ENCODE assay signal across 8 mouse cellular contexts in genomic region chr4:135175406-135176120, GRCm38 (mm10). TPM values are rescaled to one million over a fixed set of nuclear protein-coding genes. Genes with fewer than 3 reads are reported as not detected.
A peak's percentile ranks its signal among the peaks of the same experiment; 100 is the strongest.
DNase-seq lines count a peak whose midpoint lies in the region; TF ChIP-seq lines count a peak whose summit lies in the region.
"Had no signal": no experiment of that assay in that cellular context is flagged by ENCODE, and none has a peak within 500 bp of the region (broad histone marks: within the 10 kb centered on the region; RNA-seq: fewer than 3 reads in every experiment).

No protein-coding gene starts in this region.

- in situ Hi-C loops in ES-E14 (cut with MboI; ENCODE audit: low sequenced_read_pairs in 2 of 2, unreplicated experiment in 2 of 2), result no loop called here

- DNase-seq in ES-E14 (ENCODE audit: low read depth, low spot score) (no peak), ZHBTc4 (ENCODE audit: low read depth, low spot score) (peak; percentile 42)
- DNase-seq in heart, postnatal 4 days, result peak; percentile 37
- peak; percentile 53 for DNase-seq in lung, postnatal 14 days
- no peak for DNase-seq in urinary bladder, postnatal 14 days (ENCODE audit: low spot score)
- no peak for DNase-seq in spleen, postnatal 14 days (ENCODE audit: low spot score in 2 of 2)
- DNase-seq in gastrocnemius, postnatal 10 days, result no peak
- DNase-seq: adrenal gland, postnatal 36 days had no signal

- no peaks in the 10 kb centered on the region for H3K9me3 ChIP-seq in ES-E14 (ENCODE audit: control insufficient read depth, insufficient read depth, low read depth, low read length)

- no peaks in the 10 kb centered on the region for H3K36me3 ChIP-seq in ES-E14 (ENCODE audit: control insufficient read depth, insufficient read depth, low read length, poor library complexity, severe bottlenecking)

- peak overlapping the region; percentile 59 to 62 for H3K4me3 ChIP-seq in ES-E14 (ENCODE audit: insufficient read depth in 1 of 2, low read depth in 1 of 2, low read length in 2 of 2, poor library complexity in 1 of 2, severe bottlenecking in 1 of 2)

- peaks cover 0 to 5% of the 10 kb centered on the region in 2 experiments; a peak in 1 of 4 replicates for H3K4me1 ChIP-seq in ES-E14 (ENCODE audit: control insufficient read depth in 2 of 2, insufficient read depth in 2 of 2, low read length in 2 of 2, poor library complexity in 1 of 2)

- H3K9ac ChIP-seq in ES-E14 (ENCODE audit: insufficient read depth, low read depth, low read length, poor library complexity, severe bottlenecking), result peak overlapping the region; percentile 58

- H3K27ac ChIP-seq in ES-E14 (ENCODE audit: insufficient read depth, low read depth, low read length, poor library complexity, severe bottlenecking), result no peak overlapping the region

TF ChIP-seq in ES-E14, 5 proteins besides CTCF, POLR2A, EP300 and RAD21:
- no peak for TF ChIP-seq ZNF384 (IDR thresholded peaks at IDR 0.05; ENCODE audit: low read depth, low read length)
- TF ChIP-seq MAFK (IDR thresholded peaks at IDR 0.05; ENCODE audit: insufficient read depth, low read depth, low read length), result no peak
- TF ChIP-seq HCFC1 (IDR thresholded peaks at IDR 0.05; ENCODE audit: borderline replicate concordance, insufficient read depth, low read length), result no peak
- no peak for TF ChIP-seq ZC3H11A (IDR thresholded peaks at IDR 0.05; ENCODE audit: borderline replicate concordance, low read depth, low read length)
- TF ChIP-seq CHD2 (IDR thresholded peaks at IDR 0.05; ENCODE audit: low read depth, low read length), result no peak

RNA-seq across cellular contexts. Expression of gene Runx3, which starts 55.1 kb away (rescaled TPM):
- total RNA-seq in ES-E14 (2012; rRNA removed), result 0.49 and 0.63 TPM in 2 replicates
- total RNA-seq in heart, postnatal 4 days (2021), result under 1 TPM; 0.25 to 0.45 TPM
- 1 to 10 TPM in 1 of 2 experiments, under 1 TPM in 1; 0.23 to 1.2 TPM for total RNA-seq in gastrocnemius, postnatal 10 days (2021)

Comparison
In these comparisons a context has a peak if more than half of its experiments do, and no peak if none do; other contexts are left out.
1. DNase-seq: peak in ZHBTc4 (single experiment), heart, postnatal 4 days (single experiment) and lung, postnatal 14 days (single experiment); none in ES-E14 (single experiment), urinary bladder, postnatal 14 days (single experiment), spleen, postnatal 14 days (0 of 2) and gastrocnemius, postnatal 10 days (single experiment).